Mouse (Mus musculus) forebrain, embryonic 10.5 days (tissue): ENCODE data around the gene Ndufa13. TPM values are rescaled to one million over a fixed set of nuclear protein-coding genes. Genes with fewer than 3 reads are reported as not detected.

Source experiments
- DNase-seq: peaks from one replicate; pipeline ENCODE4 v3.0.0-alpha.2; 2017; ENCODE audit warnings: low spot score; ENCODE audit errors: extremely low spot score
- H3K27ac ChIP-seq: fragments of 300-500 bp; sonication (generic); 2 replicates; pipeline ENCODE4 v1.5.1; 2016; ENCODE audit warnings: mild to moderate bottlenecking
- H3K27me3 ChIP-seq: fragments of 300-500 bp; sonication (generic); 2 replicates; pipeline ENCODE4 v1.6.1; 2016; ENCODE audit warnings: mild to moderate bottlenecking; ENCODE audit not compliant: poor library complexity, severe bottlenecking
- H3K36me3 ChIP-seq: fragments of 300-500 bp; sonication (generic); replicated peaks from 2 replicates; pipeline ENCODE4 v1.6.1; 2016; ENCODE audit warnings: mild to moderate bottlenecking, moderate library complexity
- H3K4me1 ChIP-seq: fragments of 300-500 bp; sonication (generic); 2 replicates; pipeline ENCODE4 v1.6.1; 2016
- H3K4me3 ChIP-seq: fragments of 300-500 bp; sonication (generic); 2 replicates; pipeline ENCODE4 v1.5.1; 2016; ENCODE audit warnings: mild to moderate bottlenecking, moderate library complexity
- H3K9me3 ChIP-seq: fragments of 300-500 bp; sonication (generic); 2 replicates; pipeline ENCODE4 v1.6.1; 2016; ENCODE audit warnings: mild to moderate bottlenecking, moderate library complexity
- WGBS: fragments of 180-500 bp; shearing (Covaris S2); methylation state at CpG from one replicate; pipeline ENCODE4 v1.1.7; 2016; 5-methylcytosine and 5-hydroxymethylcytosine counted together
- polyA plus RNA-seq: library from polyadenylated mRNA; unstranded; fragments of >200 nt; fragmentation: Nextera tagmentation; extraction: Ambion mirVana; gene quantifications from 2 replicates; pipeline ENCODE4 v1.2.1, GENCODE M21; 2016

Ndufa13 gene
- polyA plus RNA-seq, 1 experiment from 2014 or later = 165 TPM

DNA sequence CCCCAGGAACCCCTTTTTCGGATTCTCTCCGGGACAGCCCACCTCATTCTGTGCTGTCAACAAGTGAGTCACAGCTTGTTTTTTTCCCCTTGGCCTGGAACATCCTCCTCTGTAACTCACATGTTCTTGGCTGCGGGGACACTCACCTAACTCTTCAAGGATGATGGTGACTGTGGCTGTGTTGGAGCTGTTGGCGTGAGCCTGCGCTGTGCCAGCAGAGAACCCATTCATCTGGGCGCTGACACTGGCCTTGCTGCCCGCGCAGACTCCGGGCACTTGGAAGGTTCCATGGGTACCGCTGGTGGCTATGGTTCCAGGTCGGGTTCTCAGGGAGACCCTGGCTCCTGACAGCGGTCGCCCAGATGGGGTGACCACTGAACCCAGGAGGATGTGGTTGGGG lies 18.2 kb downstream of the Ndufa13 start:
- H3K27ac ChIP-seq = no peak overlapping the region
- H3K27me3 ChIP-seq = peaks cover 100% of the 10 kb centered on the region
- H3K9me3 ChIP-seq = peaks cover 10% of the 10 kb centered on the region
- H3K36me3 ChIP-seq = no peaks in the 10 kb centered on the region
- 45% methylated on average over 13 of the region's 13 CpGs for WGBS
- no peak overlapping the region for H3K4me3 ChIP-seq
- peaks cover 61% of the 10 kb centered on the region for H3K4me1 ChIP-seq
- DNase-seq = no peak

DNA sequence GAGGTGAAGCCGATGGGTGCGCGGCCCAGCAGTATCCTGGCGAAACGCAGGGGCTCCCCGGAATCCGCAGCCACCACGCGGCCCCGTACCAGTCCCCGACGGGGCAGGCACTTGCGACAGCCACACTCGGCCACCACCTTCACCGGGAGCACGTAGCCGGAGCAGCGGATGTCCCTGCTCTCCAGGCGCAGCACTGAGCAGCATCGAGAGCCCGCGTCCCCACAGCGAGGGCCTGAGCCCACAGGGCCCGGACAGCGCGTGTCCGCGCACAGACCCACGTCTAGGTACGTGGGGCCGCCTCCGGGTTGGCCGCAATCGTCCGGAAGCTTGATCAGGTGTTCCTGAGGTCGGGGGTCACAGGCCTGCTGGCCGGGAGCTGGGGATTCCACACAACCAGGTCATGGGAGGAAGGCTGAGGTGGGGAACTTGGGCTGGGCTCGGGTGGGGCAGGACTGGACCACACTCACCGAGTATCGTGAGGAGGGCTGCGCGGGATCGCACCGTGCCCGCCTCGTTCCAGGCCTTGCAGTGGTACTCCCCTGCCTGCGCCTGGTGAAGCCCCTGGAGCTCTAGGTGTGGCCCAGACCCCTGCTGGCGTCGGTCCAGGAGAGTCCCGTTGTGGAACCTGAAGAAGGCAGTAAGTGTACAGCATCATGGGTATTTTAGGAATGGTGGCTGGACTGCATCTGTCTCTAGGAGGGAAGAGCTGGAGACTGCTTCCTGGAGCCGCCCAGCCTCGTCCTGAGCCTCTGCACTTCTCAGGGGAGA lies 19.3 kb downstream of the Ndufa13 start:
- peaks cover 100% of the 10 kb centered on the region for H3K27me3 ChIP-seq
- WGBS = 12% methylated on average over 52 of the region's 52 CpGs
- H3K4me1 ChIP-seq = peaks cover 50% of the 10 kb centered on the region
- H3K36me3 ChIP-seq = no peaks in the 10 kb centered on the region
- peaks cover 10% of the 10 kb centered on the region for H3K9me3 ChIP-seq
- 0 out of 2 replicates have a peak overlapping the region, but pooled peaks have one; percentile 30 for H3K27ac ChIP-seq
- DNase-seq = no peak
- peak overlapping the region; percentile 45; the same call in 1 of the 2 replicates for H3K4me3 ChIP-seq

DNA sequence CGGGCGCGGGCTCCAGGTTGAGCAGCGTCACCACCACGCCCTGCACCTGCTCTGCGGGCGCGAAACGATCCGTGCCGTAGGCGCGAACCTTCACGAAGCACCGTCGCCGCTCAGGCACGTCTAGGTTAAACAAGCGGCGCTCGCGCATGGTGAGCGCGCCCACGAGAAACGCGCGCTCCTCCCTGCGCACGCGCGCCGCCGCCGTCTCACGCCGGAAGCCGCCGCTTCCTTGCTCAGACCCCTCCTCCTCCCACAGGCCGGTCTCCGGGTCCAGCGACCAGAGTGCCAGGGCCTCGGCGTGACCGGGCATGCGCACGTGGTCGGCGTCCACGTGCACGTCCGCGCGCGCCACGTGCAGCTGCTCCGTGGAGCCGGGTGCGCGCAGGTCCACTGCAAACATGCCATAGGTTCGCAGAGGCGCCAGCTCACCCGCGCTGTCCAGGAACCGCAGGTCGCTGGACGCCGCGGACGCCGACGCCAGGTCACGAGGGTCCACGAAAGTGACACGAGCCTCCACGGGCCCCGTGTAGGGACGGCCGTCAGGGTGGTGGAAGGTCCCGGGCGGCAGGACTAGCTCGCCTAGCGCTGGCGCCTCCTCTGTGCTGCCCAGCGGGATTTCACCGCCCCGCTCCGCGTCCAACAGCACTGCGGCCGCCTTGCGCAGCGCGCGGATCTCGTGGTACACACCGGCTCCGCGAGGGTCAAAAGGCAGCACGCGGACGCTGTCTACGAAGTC lies 20.2 kb downstream of the Ndufa13 start:
- WGBS = 7% methylated on average over 103 of the region's 103 CpGs
- H3K27ac ChIP-seq = peak overlapping the region; percentile 30; the same call in 1 of the 2 replicates

DNA sequence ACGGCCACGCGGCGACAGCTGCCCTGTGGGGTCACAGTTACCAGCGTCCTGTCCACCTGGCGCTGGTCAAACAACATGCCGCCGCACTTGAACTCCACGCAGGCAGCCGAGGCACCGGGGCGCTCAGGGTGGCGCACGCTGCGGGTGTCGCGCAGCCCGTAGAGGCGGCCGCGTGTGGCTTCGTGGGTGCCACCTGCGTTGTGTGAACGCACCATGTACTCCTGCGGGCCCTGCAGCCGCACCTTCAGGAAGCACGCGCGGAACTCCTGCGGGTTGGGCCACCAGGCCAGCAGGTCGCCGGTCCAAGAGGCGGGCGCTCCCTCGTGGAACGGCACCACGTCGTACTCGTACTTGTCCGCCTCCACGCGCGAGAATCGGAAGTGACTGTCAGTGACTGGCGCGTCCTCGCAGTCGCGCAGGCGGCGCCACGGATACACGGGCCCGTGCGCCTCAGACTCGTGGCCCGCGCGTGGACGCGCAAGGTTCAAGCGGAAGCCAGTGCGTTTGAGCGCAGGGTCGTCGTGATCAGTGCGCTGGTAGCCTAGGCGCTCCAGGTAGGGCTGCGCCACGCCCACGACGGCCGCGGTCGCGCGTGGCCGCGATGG lies 21.0 kb downstream of the Ndufa13 start:
- Histone ChIP-seq H3K27me3 (peaks cover 100% of the 10 kb centered on the region), H3K27ac (peak overlapping the region; percentile 30; the same call in 1 of the 2 replicates), H3K4me3 (peak overlapping the region; percentile 45), H3K4me1 (peaks cover 34% of the 10 kb centered on the region), H3K36me3 (no peaks in the 10 kb centered on the region), H3K9me3 (peaks cover 10% of the 10 kb centered on the region)
- 20% methylated on average over 79 of the region's 79 CpGs for WGBS
- DNase-seq = no peak

More for the DNA sequence above, 20.2 kb downstream of the Ndufa13 start:
- Histone ChIP-seq H3K9me3 (peaks cover 10% of the 10 kb centered on the region), H3K4me3 (peak overlapping the region; percentile 45), H3K4me1 (peaks cover 42% of the 10 kb centered on the region), H3K36me3 (no peaks in the 10 kb centered on the region), H3K27me3 (peaks cover 100% of the 10 kb centered on the region)
- no peak for DNase-seq

DNA sequence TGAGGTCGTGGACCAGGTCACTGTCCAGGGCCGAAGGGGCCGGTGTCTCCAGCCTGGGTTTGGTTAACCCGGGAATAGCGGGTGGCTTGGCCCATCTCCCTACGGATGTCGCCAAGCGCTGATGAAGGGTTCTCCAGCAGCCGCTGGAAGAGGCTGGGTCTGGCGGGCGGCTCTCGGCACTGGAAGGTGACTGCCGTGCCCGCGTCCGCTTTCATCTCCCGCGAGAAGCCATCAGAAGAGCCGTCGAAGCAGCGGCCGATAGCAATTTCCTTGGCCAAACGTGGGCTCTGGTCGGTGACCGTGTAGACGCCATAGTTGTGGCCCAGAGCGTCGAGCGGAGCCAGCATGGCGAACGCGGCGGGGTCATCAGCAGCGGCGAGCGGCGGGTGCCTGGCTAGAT lies 21.5 kb downstream of the Ndufa13 start:
- DNase-seq = no peak
- H3K27me3 ChIP-seq = peaks cover 100% of the 10 kb centered on the region
- 12% methylated on average over 37 of the region's 37 CpGs for WGBS
- peaks cover 32% of the 10 kb centered on the region for H3K4me1 ChIP-seq
- no peak overlapping the region for H3K27ac ChIP-seq
- H3K9me3 ChIP-seq = peaks cover 10% of the 10 kb centered on the region
- no peaks in the 10 kb centered on the region for H3K36me3 ChIP-seq
- H3K4me3 ChIP-seq = peak overlapping the region; percentile 45

DNA sequence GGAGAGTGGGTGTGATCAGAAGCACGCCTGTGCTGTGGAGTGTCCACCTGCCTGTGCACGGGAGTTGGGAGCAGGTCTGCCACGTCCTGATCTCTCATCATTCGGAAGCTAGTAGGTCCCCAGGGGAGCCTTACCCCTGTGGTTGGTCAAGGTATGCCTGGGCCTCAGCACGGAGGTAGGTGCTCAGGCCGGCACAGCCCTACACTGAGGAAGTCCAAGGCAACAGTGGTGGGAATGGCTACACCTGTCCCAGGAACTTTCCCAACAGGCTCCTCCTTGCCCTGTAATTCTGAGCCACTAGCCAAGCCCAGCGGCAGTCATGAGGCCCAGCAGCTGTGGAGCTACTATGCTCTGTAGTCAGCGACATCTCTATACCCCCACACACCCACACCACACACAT lies 22.7 kb downstream of the Ndufa13 start:
- H3K4me1 ChIP-seq = peaks cover 28% of the 10 kb centered on the region
- DNase-seq = no peak
- peaks cover 97% of the 10 kb centered on the region for H3K27me3 ChIP-seq
- H3K9me3 ChIP-seq = peaks cover 10% of the 10 kb centered on the region
- WGBS = 66% methylated on average over 8 of the region's 8 CpGs
- H3K4me3 ChIP-seq = no peak overlapping the region
- H3K36me3 ChIP-seq = no peaks in the 10 kb centered on the region
- H3K27ac ChIP-seq = no peak overlapping the region

DNA sequence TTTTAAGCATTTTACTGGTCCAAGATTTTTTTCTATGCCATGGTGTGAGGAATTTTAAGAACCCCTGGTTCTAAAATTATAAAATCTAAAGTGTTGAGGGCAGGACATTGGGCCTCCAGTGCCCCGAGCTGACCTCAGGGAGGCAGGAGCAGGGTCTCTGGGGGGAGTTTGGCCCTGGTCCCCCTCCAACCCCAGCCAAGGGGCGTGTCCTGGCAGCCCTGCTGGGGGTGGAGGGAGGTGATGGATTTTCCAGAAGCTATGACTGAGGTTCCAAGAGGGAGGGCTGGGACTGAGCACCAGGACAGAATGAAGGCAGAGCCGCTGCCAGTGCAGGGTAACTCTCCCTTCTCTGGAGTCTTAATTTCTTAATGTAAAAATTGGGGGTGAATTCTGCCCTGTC lies 24.4 kb downstream of the Ndufa13 start:
- peaks cover 10% of the 10 kb centered on the region for H3K9me3 ChIP-seq
- peaks cover 87% of the 10 kb centered on the region for H3K27me3 ChIP-seq
- peaks cover 7% of the 10 kb centered on the region; the same call in 1 of the 2 replicates for H3K36me3 ChIP-seq
- H3K27ac ChIP-seq = no peak overlapping the region
- DNase-seq = no peak
- 59% methylated on average over 3 of the region's 3 CpGs for WGBS
- H3K4me3 ChIP-seq = no peak overlapping the region
- H3K4me1 ChIP-seq = peaks cover 31% of the 10 kb centered on the region

DNA sequence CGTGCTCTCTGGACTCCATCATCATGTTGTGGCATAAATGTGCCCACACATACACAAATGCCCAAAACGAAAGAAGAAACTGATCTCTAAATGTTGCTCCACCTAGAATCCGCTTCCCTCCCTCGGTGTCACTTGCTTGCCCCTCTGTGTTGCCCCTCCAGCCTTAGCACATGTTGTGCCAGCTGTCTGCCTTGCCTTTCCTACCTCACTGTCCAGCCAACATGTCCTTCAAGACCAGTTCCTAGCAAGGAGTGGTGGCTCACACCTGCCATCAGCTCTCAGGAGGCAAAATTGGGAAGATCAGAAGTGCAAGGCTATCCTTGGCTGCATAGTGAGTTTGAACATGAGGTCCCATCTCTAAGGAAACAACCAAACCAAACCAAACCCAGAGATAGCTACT lies 25.0 kb downstream of the Ndufa13 start:
- peaks cover 10% of the 10 kb centered on the region for H3K9me3 ChIP-seq
- H3K4me3 ChIP-seq = no peak overlapping the region
- peaks cover 11% of the 10 kb centered on the region; the same call in 1 of the 2 replicates for H3K36me3 ChIP-seq
- H3K27me3 ChIP-seq = peaks cover 81% of the 10 kb centered on the region
- WGBS = 84% methylated on average over 4 of the region's 4 CpGs
- no peak for DNase-seq
- H3K27ac ChIP-seq = no peak overlapping the region
- H3K4me1 ChIP-seq = peaks cover 26% of the 10 kb centered on the region

DNA sequence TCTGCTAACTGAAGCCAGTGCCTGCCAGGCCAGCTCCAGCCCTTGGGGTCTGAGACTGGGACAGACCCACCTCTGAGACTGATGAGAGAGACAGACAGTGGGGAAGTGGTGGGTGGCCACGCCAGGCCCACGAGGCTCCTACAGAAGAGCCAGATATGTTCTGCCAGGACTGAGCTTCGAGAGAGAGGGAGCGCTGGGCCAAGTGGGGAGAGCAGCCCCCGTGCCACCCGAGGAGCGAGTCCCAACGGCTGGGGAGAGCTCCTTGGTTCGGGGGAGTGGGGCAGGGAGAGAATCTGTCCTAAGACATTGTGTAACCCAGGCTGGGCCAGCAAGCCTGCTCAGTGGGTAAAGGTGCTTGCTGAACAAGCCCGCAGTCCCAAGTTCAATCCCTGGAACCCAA lies 25.4 kb downstream of the Ndufa13 start:
- no peak for DNase-seq
- Histone ChIP-seq H3K36me3 (peaks cover 12% of the 10 kb centered on the region; the same call in 1 of the 2 replicates), H3K27me3 (peaks cover 76% of the 10 kb centered on the region), H3K27ac (no peak overlapping the region), H3K4me1 (peaks cover 21% of the 10 kb centered on the region), H3K9me3 (peaks cover 10% of the 10 kb centered on the region), H3K4me3 (no peak overlapping the region)
- WGBS = 82% methylated on average over 10 of the region's 10 CpGs

DNA sequence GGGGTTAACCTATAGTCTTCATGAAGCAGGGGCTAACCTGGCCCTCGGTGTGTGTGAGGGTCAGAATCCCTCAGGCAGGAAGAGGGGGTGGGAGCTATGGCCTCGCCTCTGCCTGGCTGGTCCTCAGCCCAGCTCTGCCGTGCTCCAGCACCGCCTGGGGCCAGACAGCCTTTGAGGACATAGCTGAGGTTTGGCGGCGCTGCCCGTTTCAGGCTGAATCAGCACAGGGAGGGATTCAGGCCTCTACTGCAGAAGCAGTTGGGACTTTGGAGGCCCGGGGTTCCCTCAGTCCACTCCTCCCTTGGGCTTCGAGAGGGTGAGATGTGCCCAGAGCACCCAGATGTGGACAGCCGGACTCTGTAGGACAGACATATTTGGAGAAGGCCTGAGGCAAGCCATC lies 26.3 kb downstream of the Ndufa13 start:
- Histone ChIP-seq H3K9me3 (peaks cover 2% of the 10 kb centered on the region), H3K36me3 (peaks cover 20% of the 10 kb centered on the region), H3K27me3 (peaks cover 68% of the 10 kb centered on the region), H3K4me3 (no peak overlapping the region), H3K4me1 (peaks cover 13% of the 10 kb centered on the region), H3K27ac (no peak overlapping the region)
- 42% methylated on average over 10 of the region's 10 CpGs for WGBS
- no peak for DNase-seq

DNA sequence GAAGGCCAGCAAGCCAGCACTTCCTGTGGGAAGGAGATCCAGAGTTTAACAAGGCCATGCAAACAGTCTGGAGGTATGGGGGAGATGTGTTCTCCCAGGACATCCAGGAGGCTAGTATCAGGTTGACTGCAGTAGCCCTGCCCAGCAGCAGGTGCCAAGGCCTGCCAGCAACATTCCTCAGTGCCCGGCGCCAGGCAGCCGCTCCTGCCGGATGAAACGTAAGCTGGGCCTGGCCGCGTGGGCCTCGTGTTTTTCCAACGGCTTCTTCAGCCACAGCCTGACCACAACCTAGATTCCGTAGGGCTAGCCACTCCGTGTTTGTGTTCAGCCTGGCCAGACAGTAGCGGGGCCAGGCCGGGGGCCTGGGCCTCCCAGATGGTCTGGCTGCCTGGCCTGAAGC lies 27.7 kb downstream of the Ndufa13 start:
- DNase-seq = no peak
- no peak overlapping the region for H3K4me3 ChIP-seq
- H3K27me3 ChIP-seq = peaks cover 53% of the 10 kb centered on the region
- H3K27ac ChIP-seq = no peak overlapping the region
- peaks cover 9% of the 10 kb centered on the region; the same call in 1 of the 2 replicates for H3K4me1 ChIP-seq
- H3K9me3 ChIP-seq = no peaks in the 10 kb centered on the region
- peaks cover 32% of the 10 kb centered on the region for H3K36me3 ChIP-seq
- WGBS = 88% methylated on average over 13 of the region's 13 CpGs

DNA sequence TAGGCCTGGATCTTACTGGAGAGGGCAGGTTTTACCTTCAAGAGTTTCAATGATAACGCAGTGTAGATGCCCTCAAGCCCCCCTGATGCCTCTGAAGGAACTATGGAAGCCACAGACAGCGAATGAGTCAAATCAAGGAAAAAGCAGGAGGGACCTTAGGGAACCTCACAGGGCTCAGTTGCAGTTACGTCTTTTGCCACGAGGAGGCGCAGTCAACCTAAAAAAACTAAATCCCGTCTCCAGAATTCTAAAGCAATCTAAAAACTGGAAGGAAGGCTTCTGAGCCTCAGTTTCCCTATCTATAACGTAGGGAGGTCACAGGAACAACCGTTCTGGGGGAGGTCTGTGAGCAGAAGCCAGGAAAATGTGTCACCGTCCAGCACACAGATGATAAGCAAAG lies 28.2 kb downstream of the Ndufa13 start:
- Histone ChIP-seq H3K27ac (no peak overlapping the region), H3K4me1 (peaks cover 9% of the 10 kb centered on the region; the same call in 1 of the 2 replicates), H3K36me3 (peaks cover 32% of the 10 kb centered on the region), H3K27me3 (peaks cover 48% of the 10 kb centered on the region), H3K9me3 (no peaks in the 10 kb centered on the region), H3K4me3 (no peak overlapping the region)
- WGBS = 17% methylated on average over 9 of the region's 9 CpGs
- DNase-seq = peak; percentile 66
